Mouse (Mus musculus): Measurements from ENCODE around the gene C1qtnf12.

C1qtnf12 gene

DNA sequence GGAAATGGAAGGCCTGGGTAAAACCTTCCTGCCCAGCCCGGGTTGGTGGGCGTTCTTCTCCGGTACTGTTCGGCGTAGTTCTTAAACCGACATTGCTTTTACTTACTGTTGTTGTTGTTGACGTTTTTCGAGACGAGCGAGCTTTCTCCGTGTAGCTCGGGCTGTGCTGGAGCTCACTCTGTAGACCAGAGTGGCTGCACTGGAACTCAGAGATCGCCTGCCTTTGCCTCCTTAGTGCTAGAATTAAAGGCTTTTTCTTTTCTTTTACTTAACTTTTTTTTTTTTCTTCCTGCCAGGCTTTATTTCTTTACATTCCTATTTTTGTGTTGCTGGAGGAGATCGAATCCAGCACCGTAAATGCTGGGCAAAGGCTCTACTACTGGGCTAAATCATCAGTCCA is 31.5 kb downstream of the C1qtnf12 start:
- ATAC-seq (ENCODE audit: low TSS enrichment), result no peak

GRCm38 (mm10) chr4:156004109-156004508 is 42.0 kb downstream of the C1qtnf12 start:
- ATAC-seq (ENCODE audit: low TSS enrichment), result no peak

- ATAC-seq (ENCODE audit: low TSS enrichment), result no peak
Observed at GRCm38 (mm10) chr4:156008369-156008768, 46.3 kb downstream of the C1qtnf12 start.

DNA sequence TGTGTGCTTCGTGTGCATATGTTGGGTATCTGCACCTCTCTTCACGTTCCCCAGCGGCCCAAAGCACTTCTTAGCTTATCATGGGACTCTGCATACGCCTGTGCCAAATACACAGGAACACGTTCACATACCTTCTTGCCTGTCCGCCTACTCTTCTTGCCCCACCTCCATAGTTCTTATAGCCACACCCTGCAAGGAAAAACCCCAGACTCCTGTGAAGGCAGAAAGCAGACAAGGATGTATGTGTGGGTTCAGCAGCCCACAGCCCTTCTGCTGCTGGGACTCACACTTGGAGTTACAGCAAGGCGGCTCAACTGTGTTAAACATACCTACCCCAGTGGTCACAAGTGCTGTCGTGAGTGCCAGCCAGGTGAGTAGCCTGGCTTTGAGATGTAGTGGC is 51.5 kb downstream of the C1qtnf12 start, which contains the start of gene Tnfrsf4:
Gene Tnfrsf4, plus strand, starts transcription at position 207 of the 400 bp plus-strand sequence.
- peak; percentile 82 for ATAC-seq (ENCODE audit: low TSS enrichment)

- ATAC-seq (ENCODE audit: low TSS enrichment), result no peak
Observed at GRCm38 (mm10) chr4:156014436-156014835, 52.3 kb downstream of the C1qtnf12 start.
